Mouse (Mus musculus) lung, postnatal 36 days (tissue): ENCODE measurements at regions not wholly inside any gene's neighbourhood (a gene's known extent, or its start where the extent isn't known, plus 50 kb on each side); places are given as distances from the start of the nearest gene placed in this dataset.
A peak's percentile ranks its signal among the peaks of the same experiment; 100 is the strongest.

Source experiments
- DNase-seq: peaks from one replicate; pipeline ENCODE4 v3.0.0; 2022; ENCODE audit warnings: mixed read lengths

GRCm38 (mm10) chr15:59138393-59139107 is 249.5 kb downstream of the Gm49356 start:
- DNase-seq: peak; percentile 28

DNA sequence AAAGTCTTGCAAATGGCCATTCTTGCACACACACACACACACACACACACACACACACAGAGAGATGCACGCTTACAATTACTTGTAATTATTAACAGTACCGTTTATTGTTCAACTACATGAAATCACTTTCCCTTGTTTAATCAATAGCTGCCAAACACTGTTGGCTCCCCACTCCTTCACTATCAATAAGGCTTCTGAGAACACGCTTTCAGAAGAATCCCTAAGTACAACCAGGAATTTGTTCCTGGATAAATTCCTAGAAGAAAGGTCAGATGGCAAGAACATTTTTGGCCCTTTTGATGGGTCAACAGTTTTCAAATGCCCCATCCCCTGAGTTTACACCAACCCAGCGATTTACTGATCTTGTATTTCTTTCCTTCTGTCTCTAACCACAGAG is 252.5 kb downstream of the Gm49356 start:
- DNase-seq: peak; percentile 18

DNA sequence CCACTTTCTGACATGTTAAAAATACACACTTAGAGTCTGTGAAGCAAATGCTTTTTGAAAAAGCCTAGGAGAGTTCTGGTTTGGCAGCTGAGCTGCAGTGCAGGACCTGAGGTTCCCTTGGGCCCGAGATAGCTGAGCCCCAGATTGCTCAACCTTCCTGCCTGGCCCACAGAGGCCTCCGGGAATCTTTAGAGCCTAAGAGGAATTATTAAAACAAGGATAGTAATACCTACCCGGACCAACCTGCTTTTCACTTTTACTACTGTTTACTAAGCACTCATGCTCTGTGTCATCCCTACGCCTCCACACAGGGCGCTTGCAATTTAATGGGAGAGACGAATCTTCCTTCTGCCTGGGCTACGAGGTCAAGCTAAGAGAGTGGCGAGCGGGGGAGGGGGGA is 253.4 kb downstream of the Gm49356 start:
- peak; percentile 15 for DNase-seq

DNA sequence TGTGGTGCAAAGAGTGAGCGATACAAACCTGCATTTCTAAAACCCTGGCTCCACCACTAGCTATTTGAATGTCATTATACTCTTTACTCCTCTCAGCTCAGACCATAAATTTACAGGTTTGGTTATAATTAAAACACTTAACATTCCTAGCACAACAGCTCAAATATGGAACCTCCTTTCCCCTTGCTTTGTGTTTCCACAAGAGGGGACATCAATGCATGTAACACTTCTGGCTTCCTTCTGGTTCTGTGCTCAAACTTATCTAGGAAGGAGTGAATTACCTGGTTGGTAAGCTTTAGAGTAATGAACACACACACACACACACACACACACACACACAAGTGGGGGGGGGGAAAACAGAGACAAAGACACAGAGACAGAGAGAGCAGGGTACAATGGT is 254.8 kb downstream of the Gm49356 start:
- no peak for DNase-seq

GRCm38 (mm10) chr15:59145679-59146078 is 256.6 kb downstream of the Gm49356 start:
- peak; percentile 60 for DNase-seq

GRCm38 (mm10) chr15:59146111-59146510 is 257.0 kb downstream of the Gm49356 start:
- no peak for DNase-seq

DNA sequence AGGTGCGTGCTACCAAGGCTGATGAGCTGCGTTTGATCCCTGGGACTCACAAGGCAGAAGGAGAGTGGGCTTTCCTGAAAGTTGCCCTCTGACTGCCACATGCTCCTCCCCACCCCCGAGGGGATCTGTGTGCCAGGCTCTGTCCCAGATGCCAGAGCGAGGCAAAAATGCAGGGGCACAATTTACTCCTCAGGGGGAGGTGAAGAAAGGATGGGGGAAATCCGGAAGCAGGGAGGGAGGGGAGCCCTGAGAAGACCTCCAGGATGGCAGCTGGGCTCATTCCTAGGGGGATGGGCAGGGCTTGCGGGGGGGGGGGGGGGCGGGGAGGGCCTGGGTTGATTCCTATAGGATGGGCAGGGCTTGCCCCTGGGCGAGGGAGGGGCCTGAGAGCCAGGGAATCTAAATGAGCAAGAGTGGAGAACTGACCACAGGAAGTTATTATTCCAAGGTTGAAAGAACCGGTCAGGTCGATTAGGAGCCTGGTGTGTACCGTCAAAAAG is 257.5 kb downstream of the Gm49356 start:
- DNase-seq: no peak

- DNase-seq: no peak
Measured at GRCm38 (mm10) chr15:59148531-59148930, 259.4 kb downstream of the Gm49356 start.

DNA sequence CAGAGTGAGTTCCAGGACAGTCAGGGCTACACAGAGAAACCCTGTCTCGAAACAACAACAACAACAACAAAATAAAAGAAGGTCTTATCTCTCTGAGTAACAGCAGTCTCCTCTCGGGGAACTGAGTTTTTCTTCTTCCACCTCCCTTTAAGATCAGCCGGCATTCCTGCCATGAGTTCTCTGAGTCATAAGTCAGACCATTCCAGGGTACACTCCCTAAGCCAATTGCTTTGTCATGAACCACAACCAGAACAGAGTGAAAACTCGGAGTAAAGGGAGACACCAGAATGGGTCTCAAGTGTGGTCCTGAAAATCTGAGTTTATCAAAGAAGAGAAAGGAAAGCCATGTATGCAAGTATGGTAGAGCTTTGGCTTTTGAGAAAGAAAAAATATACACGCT is 262.4 kb downstream of the Gm49356 start:
- DNase-seq: no peak

- no peak for DNase-seq
Measured at GRCm38 (mm10) chr15:59152786-59153388, 263.8 kb downstream of the Gm49356 start.

- no peak for DNase-seq
Measured at GRCm38 (mm10) chr15:59153416-59154250, 264.5 kb downstream of the Gm49356 start.

DNA sequence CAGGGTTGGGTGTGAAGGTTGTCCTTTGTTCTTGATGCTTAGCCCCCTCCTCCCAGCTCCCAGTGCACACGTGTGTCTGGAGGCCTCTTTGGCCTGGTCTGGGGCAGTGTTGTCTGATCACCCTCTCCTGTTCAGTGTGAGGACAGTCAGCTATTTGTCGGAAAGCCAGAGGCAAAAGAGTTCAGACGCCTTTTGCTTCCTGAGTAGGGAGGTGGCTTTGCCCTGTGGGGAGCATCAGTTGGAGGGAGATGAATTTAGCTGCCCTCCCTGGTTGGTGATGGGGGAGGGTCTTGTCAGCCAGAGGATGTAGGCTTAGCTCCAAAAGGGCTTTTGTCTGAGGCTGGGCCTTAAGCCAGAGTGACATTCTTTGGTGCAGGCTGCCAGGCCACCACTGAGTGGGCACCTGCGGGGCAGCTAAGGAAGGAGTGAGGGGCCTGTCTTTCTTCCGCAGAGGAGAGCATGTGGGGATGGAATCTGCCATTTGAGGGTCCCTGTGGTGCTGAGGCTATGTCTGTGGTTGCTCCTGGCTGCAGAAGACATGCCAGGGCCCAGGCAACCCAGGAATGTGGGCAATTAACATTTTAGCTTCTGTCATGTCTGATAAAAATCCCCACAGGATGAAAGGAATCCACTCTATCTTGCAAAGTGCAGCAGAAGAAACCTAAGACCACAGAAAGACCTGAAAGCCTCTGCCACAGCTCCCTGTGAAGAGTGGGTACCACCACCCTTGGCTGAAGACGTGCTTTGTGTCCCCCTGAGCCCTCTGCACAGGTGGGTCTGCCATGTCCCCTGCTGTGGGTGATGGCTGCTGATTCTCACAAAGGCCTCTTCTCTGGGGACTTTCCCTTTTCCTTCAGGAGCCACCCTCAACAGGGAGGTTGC is 265.6 kb downstream of the Gm49356 start:
- DNase-seq: no peak

- DNase-seq: no peak
Measured at GRCm38 (mm10) chr15:59155289-59155623, 266.2 kb downstream of the Gm49356 start.

- no peak for DNase-seq
Measured at GRCm38 (mm10) chr15:59156328-59156727, 267.2 kb downstream of the Gm49356 start.

GRCm38 (mm10) chr15:59158760-59159159 is 269.7 kb downstream of the Gm49356 start:
- no peak for DNase-seq

GRCm38 (mm10) chr15:59160931-59161920 is 272.1 kb downstream of the Gm49356 start:
- no peak for DNase-seq

GRCm38 (mm10) chr15:59167937-59168659 is 279.0 kb downstream of the Gm49356 start:
- no peak for DNase-seq

- DNase-seq: no peak
Measured at GRCm38 (mm10) chr15:59168660-59169170, 279.6 kb downstream of the Gm49356 start.

DNA sequence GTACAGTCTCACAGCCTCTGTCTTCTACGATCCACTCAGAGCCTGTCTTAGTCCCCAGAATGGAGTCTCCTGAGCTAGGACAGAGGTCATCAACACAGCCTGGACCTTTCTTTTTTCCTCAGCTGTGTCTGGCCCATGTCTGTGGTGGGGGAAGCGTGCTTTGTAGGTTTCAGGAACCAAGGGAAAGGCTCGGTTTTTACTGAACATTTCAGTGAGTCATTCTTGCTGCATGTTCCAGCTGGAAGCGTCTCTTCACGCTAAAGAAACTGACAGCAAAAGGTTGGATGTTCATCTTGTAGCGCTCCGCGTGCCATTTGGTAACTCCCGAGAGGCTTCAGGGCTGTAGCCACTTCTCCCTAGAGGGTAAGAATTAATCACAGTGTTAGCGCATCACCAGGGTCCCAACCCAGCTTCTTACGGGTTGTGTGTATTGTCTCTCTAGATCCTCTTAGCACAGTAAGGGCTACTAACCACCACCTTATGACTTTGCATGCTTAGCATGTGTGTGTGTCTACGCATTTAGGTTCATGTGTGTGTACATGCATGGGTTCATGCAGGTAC is 280.2 kb downstream of the Gm49356 start:
- DNase-seq: no peak

- no peak for DNase-seq
Measured at GRCm38 (mm10) chr15:59169831-59170230, 280.7 kb downstream of the Gm49356 start.
